ENCODE assay signal across 26 mouse cellular contexts in genomic region chr5:72725404-72725803, GRCm38 (mm10). TPM values are rescaled to one million over a fixed set of nuclear protein-coding genes. Genes with fewer than 3 reads are reported as not detected.
A peak's percentile ranks its signal among the peaks of the same experiment; 100 is the strongest.
DNase-seq lines count a peak whose midpoint lies in the region; ATAC-seq lines count a peak whose summit lies in the region.
"Had no signal": no experiment of that assay in that cellular context is flagged by ENCODE, and none has a peak within 500 bp of the region (broad histone marks: within the 10 kb centered on the region; RNA-seq: fewer than 3 reads in every experiment).

No protein-coding gene starts in this region.

- H3K9me3 ChIP-seq in hindbrain, embryonic 16.5 days (ENCODE audit: control insufficient read depth, low read length), result no peaks in the 10 kb centered on the region
- H3K9me3 ChIP-seq: forebrain, embryonic 10.5 days; G1E; heart, embryonic 15.5 days; hindbrain, embryonic 13.5 days; intestine, embryonic 15.5 days; midbrain, embryonic 13.5 days; neural tube, embryonic 12.5 days had no signal

- H3K27me3 ChIP-seq in hindbrain, embryonic 16.5 days (replicated peaks; ENCODE audit: control insufficient read depth, insufficient read depth, low read length), result no peaks in the 10 kb centered on the region
- H3K27me3 ChIP-seq: heart, embryonic 15.5 days; hindbrain, embryonic 13.5 days; intestine, embryonic 15.5 days; midbrain, embryonic 13.5 days; neural tube, embryonic 12.5 days had no signal

- 12% methylated on average over 3 of the region's 3 CpGs for WGBS in macrophage (ENCODE audit: missing documents)
- WGBS in hindbrain, embryonic 16.5 days, result 79% methylated on average over 3 of the region's 3 CpGs

- peak; percentile 18 for DNase-seq in c-Kit-positive CD71-negative TER-119-negative erythroid progenitor cells, embryonic 14.5 days (ENCODE audit: low read depth)
- DNase-seq in right cerebral cortex, postnatal 10 days (ENCODE audit: low spot score in 2 of 2), result no peak
- no peak for DNase-seq in spleen, adult 12 weeks (ENCODE audit: low spot score)
- DNase-seq in left cerebral cortex, adult 18-20 months (ENCODE audit: low spot score in 2 of 2), result no peak
- DNase-seq: adrenal gland, postnatal 36 days; cerebellum, adult 18-20 months; cerebellum, postnatal 25 days; forebrain, postnatal 0 days; gastrocnemius, postnatal 25 days; heart, postnatal 36 days; kidney, adult 9 months; kidney, postnatal 14 days; right cerebral cortex, postnatal 25 days; thymus, postnatal 14 days had no signal

- peak; percentile 43 for ATAC-seq in CD4-positive, CD25-positive, alpha-beta regulatory T cell, adult 4 months
- no peak for ATAC-seq in hindbrain, embryonic 16.5 days
- ATAC-seq: forebrain, postnatal 0 days; intestine, embryonic 15.5 days; midbrain, embryonic 13.5 days had no signal

- H3K4me2 ChIP-seq in hindbrain, embryonic 16.5 days (ENCODE audit: low read length), result no peak overlapping the region
- H3K4me2 ChIP-seq: heart, embryonic 15.5 days; hindbrain, embryonic 13.5 days; intestine, embryonic 15.5 days; midbrain, embryonic 13.5 days; neural tube, embryonic 12.5 days had no signal

- peak overlapping the region; percentile 68 for H3K27ac ChIP-seq in macrophage
- H3K27ac ChIP-seq in hindbrain, embryonic 16.5 days (ENCODE audit: low read depth, low read length), result no peak overlapping the region
- H3K27ac ChIP-seq: forebrain, embryonic 10.5 days; heart, embryonic 15.5 days; hindbrain, embryonic 13.5 days; intestine, embryonic 15.5 days; midbrain, embryonic 13.5 days; neural tube, embryonic 12.5 days had no signal

- no peaks in the 10 kb centered on the region for H3K79me2 ChIP-seq in macrophage (ENCODE audit: inconsistent target)

- H3K9ac ChIP-seq in hindbrain, embryonic 16.5 days (ENCODE audit: low read depth, low read length), result no peak overlapping the region
- H3K9ac ChIP-seq: forebrain, postnatal 0 days; heart, embryonic 15.5 days; hindbrain, embryonic 13.5 days; intestine, embryonic 15.5 days; midbrain, embryonic 13.5 days; neural tube, embryonic 12.5 days had no signal

- no peaks in the 10 kb centered on the region for H3K4me1 ChIP-seq in hindbrain, embryonic 16.5 days (ENCODE audit: control insufficient read depth, insufficient read depth, low read depth, low read length)
- H3K4me1 ChIP-seq: forebrain, embryonic 10.5 days; heart, embryonic 15.5 days; hindbrain, embryonic 13.5 days; intestine, embryonic 15.5 days; midbrain, embryonic 13.5 days; neural tube, embryonic 12.5 days had no signal

- no peak overlapping the region for H3K4me3 ChIP-seq in macrophage (ENCODE audit: inconsistent target)
- H3K4me3 ChIP-seq in hindbrain, embryonic 16.5 days (ENCODE audit: low read length), result no peak overlapping the region
- H3K4me3 ChIP-seq: forebrain, embryonic 10.5 days; heart, embryonic 15.5 days; hindbrain, embryonic 13.5 days; intestine, embryonic 15.5 days; midbrain, embryonic 13.5 days; neural tube, embryonic 12.5 days had no signal

- no peaks in the 10 kb centered on the region for H3K36me3 ChIP-seq in macrophage (ENCODE audit: inconsistent target)
- H3K36me3 ChIP-seq in hindbrain, embryonic 16.5 days (ENCODE audit: control insufficient read depth, insufficient read depth, low read length), result no peaks in the 10 kb centered on the region
- H3K36me3 ChIP-seq: forebrain, embryonic 10.5 days; G1E; heart, embryonic 15.5 days; hindbrain, embryonic 13.5 days; intestine, embryonic 15.5 days; midbrain, embryonic 13.5 days; neural tube, embryonic 12.5 days had no signal

RNA-seq across cellular contexts. Expression of gene Txk, which starts 27.2 kb away (rescaled TPM):
- polyA plus RNA-seq in CD4-positive, CD25-positive, alpha-beta regulatory T cell, adult 4 months (2017; shearing (Covaris generic)), result 10 to 100 TPM; 69.9 to 78.6 TPM
- total RNA-seq in macrophage (2018; cell fraction: chromatin; rRNA removed), result 10 to 100 TPM in 10 of 26 experiments, 1 to 10 TPM in 16; 2.0 to 22.4 (median 7.5) TPM
- total RNA-seq in macrophage (2018; cell fraction: cytosol; rRNA removed), result under 1 TPM; 0.03 to 0.77 (median 0.22) TPM
- 10 to 100 TPM in 5 of 26 experiments, 1 to 10 TPM in 21; 1.2 to 19.6 (median 6.6) TPM for total RNA-seq in macrophage (2018; cell fraction: nucleus; rRNA removed)
- 0.06 to 0.37 TPM (median 0.27 TPM) in 3 replicates for polyA plus RNA-seq in macrophage (2018)
- under 1 TPM; 0.19 to 0.35 TPM for total RNA-seq in left cerebral cortex, adult 18-20 months (2021)
- 0.22 and 0.23 TPM in 2 replicates for polyA plus RNA-seq in hindbrain, embryonic 16.5 days (2015; fragmentation: Nextera tagmentation; extraction: Ambion mirVana)
- total RNA-seq: forebrain, postnatal 0 days; layer of hippocampus, adult 18-20 months; layer of hippocampus, postnatal 14 days had no signal
- polyA plus RNA-seq: forebrain, embryonic 10.5 days; G1E had no signal

Comparison
In these comparisons a context has a peak if more than half of its experiments do, and no peak if none do; other contexts are left out.
1. RNA of gene Txk, which starts 27.2 kb away (polyA plus RNA-seq): 69.9 to 78.6 TPM in CD4-positive, CD25-positive, alpha-beta regulatory T cell, adult 4 months; 0.06 to 0.37 TPM in macrophage and 0.22 to 0.23 TPM in hindbrain, embryonic 16.5 days; every median in the first group is over 10 times any median in the second.